Mouse (Mus musculus): ENCODE results near the gene Capn11. TPM values are rescaled to one million over a fixed set of nuclear protein-coding genes. Genes with fewer than 3 reads are reported as not detected.

Capn11 gene
- total RNA-seq, 4 experiments from 2014 or later: 0.22 to 1.1 (median 0.41) TPM

GRCm38 (mm10) chr17:45582715-45583355 lies 76.3 kb downstream of the Capn11 start:
- no peak for DNase-seq (ENCODE audit: low spot score in 2 of 2)

GRCm38 (mm10) chr17:45582188-45582587 lies 76.9 kb downstream of the Capn11 start:
- no peak for DNase-seq (ENCODE audit: low spot score in 2 of 2)

GRCm38 (mm10) chr17:45581567-45581983 lies 77.5 kb downstream of the Capn11 start:
- DNase-seq (ENCODE audit: low spot score in 2 of 2): peak in 1 of 2 experiments; percentile 64

- no peak for DNase-seq (ENCODE audit: low spot score in 2 of 2)
Observed at GRCm38 (mm10) chr17:45580958-45581477, 78.1 kb downstream of the Capn11 start.

Other genes with a start within 250 kb of the Capn11 start
- gene Cdc5l, start 225.6 kb downstream of the Capn11 start, total RNA-seq (2022): 10 to 100 TPM; 50.3 to 60.3 (median 55.7) TPM
- gene Spats1, start 183.9 kb downstream of the Capn11 start, total RNA-seq (2022): 1 to 10 TPM; 5.0 to 7.8 (median 5.9) TPM
- 10 to 100 TPM; 21.8 to 30.6 (median 24.3) TPM for gene Aars2, start 152.5 kb downstream of the Capn11 start, total RNA-seq (2022)
- 1 to 10 TPM in 3 of 4 experiments, under 1 TPM in 1; 0.92 to 1.3 (median 1.1) TPM for gene Tcte1, start 135.9 kb downstream of the Capn11 start, total RNA-seq (2022)
- 100 to 1,000 TPM in 3 of 4 experiments, 10 to 100 TPM in 1; 91.5 to 121 (median 111) TPM for gene Tmem151b, start 109.6 kb downstream of the Capn11 start, total RNA-seq (2022)
- 1 to 10 TPM; 2.3 to 3.3 (median 2.7) TPM for gene Nfkbie, start 103.6 kb downstream of the Capn11 start, total RNA-seq (2022)
- 10 to 100 TPM; 26.6 to 35.6 (median 30.3) TPM for gene Slc35b2, start 95.5 kb downstream of the Capn11 start, total RNA-seq (2022)
- 1,000 to 10,000 TPM; 1,566 to 2,023 (median 1,742) TPM for gene Hsp90ab1, start 86.1 kb downstream of the Capn11 start, total RNA-seq (2022)
- gene Slc29a1, start 59.7 kb downstream of the Capn11 start, total RNA-seq (2022): 10 to 100 TPM; 19.4 to 26.3 (median 21.0) TPM
- not detected for gene Mymx, start 57.2 kb downstream of the Capn11 start, total RNA-seq (2022)
- gene Mrpl14, start 27.0 kb upstream of the Capn11 start, total RNA-seq (2022): 10 to 100 TPM; 36.8 to 48.9 (median 39.1) TPM
- gene Tmem63b, start 27.6 kb upstream of the Capn11 start, total RNA-seq (2022): 100 to 1,000 TPM; 160 to 184 (median 166) TPM
- not detected for gene 1600014C23Rik, start 74.5 kb upstream of the Capn11 start, total RNA-seq (2022)

Measured in layer of hippocampus, adult 8-10 months (tissue).